Mouse (Mus musculus): Measurements from ENCODE around the gene Entpd1. TPM values are rescaled to one million over a fixed set of nuclear protein-coding genes. Genes with fewer than 3 reads are reported as not detected.

The Entpd1 gene
- total RNA-seq, 1 experiment: 1.2 TPM

- Histone ChIP-seq H3K4me3 (ENCODE audit: insufficient read depth in 1 of 2, low read depth in 1 of 2, low read length in 2 of 2, poor library complexity in 1 of 2, severe bottlenecking in 1 of 2) (no peak overlapping the region), H3K9me3 (ENCODE audit: control insufficient read depth, insufficient read depth, low read depth, low read length) (no peaks in the 10 kb centered on the region), H3K4me1 (ENCODE audit: control insufficient read depth in 2 of 2, insufficient read depth in 2 of 2, low read length in 2 of 2, poor library complexity in 1 of 2) (no peaks in the 10 kb centered on the region), H3K27ac (ENCODE audit: insufficient read depth, low read depth, low read length, poor library complexity, severe bottlenecking) (no peak overlapping the region), H3K9ac (ENCODE audit: insufficient read depth, low read depth, low read length, poor library complexity, severe bottlenecking) (no peak overlapping the region), H3K36me3 (ENCODE audit: control insufficient read depth, insufficient read depth, low read length, poor library complexity, severe bottlenecking) (no peaks in the 10 kb centered on the region)
- in situ Hi-C loops (cut with MboI; ENCODE audit: low sequenced_read_pairs in 2 of 2, unreplicated experiment in 2 of 2): no loop called here
- TF ChIP-seq ZC3H11A (IDR thresholded peaks at IDR 0.05; ENCODE audit: borderline replicate concordance, low read depth, low read length) (no peak), HCFC1 (IDR thresholded peaks at IDR 0.05; ENCODE audit: borderline replicate concordance, insufficient read depth, low read length) (no peak), MAFK (IDR thresholded peaks at IDR 0.05; ENCODE audit: insufficient read depth, low read depth, low read length) (no peak), ZNF384 (IDR thresholded peaks at IDR 0.05; ENCODE audit: low read depth, low read length) (no peak), CHD2 (IDR thresholded peaks at IDR 0.05; ENCODE audit: low read depth, low read length) (no peak)
- no peak for DNase-seq (ENCODE audit: low read depth, low spot score)
Measured at GRCm38 (mm10) chr19:40628950-40629349, 16.8 kb downstream of the Entpd1 start.

DNA sequence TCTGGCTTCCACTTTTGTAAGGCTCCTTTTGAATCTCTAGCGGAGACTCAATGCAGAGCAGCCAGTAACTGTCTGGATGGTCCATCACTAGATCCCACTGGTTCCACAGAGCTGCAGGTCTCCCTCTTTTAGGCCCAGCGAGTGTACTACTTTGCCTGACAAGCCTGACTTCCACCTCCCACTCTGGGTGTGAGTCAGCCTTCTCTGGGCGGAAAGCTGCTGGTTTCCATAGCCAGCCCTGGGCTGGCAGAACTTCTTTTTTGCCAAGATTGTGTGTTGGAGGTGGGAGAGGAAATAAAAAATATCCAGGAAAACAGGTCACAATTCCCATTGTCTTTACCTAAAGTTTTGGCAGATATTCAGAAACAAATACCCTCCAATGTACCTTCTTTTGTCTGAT is 17.9 kb downstream of the Entpd1 start:
- no peaks in the 10 kb centered on the region for H3K36me3 ChIP-seq (ENCODE audit: control insufficient read depth, insufficient read depth, low read length, poor library complexity, severe bottlenecking)
- TF ChIP-seq HCFC1 (IDR thresholded peaks at IDR 0.05; ENCODE audit: borderline replicate concordance, insufficient read depth, low read length): no peak
- no peak for TF ChIP-seq ZC3H11A (IDR thresholded peaks at IDR 0.05; ENCODE audit: borderline replicate concordance, low read depth, low read length)
- no peak for TF ChIP-seq MAFK (IDR thresholded peaks at IDR 0.05; ENCODE audit: insufficient read depth, low read depth, low read length)
- TF ChIP-seq CHD2 (IDR thresholded peaks at IDR 0.05; ENCODE audit: low read depth, low read length): no peak
- TF ChIP-seq ZNF384 (IDR thresholded peaks at IDR 0.05; ENCODE audit: low read depth, low read length): no peak
- H3K9ac ChIP-seq (ENCODE audit: insufficient read depth, low read depth, low read length, poor library complexity, severe bottlenecking): no peak overlapping the region
- H3K4me3 ChIP-seq (ENCODE audit: insufficient read depth in 1 of 2, low read depth in 1 of 2, low read length in 2 of 2, poor library complexity in 1 of 2, severe bottlenecking in 1 of 2): no peak overlapping the region
- no peaks in the 10 kb centered on the region for H3K4me1 ChIP-seq (ENCODE audit: control insufficient read depth in 2 of 2, insufficient read depth in 2 of 2, low read length in 2 of 2, poor library complexity in 1 of 2)
- no peak overlapping the region for H3K27ac ChIP-seq (ENCODE audit: insufficient read depth, low read depth, low read length, poor library complexity, severe bottlenecking)
- DNase-seq (ENCODE audit: low read depth, low spot score): no peak
- no peaks in the 10 kb centered on the region for H3K9me3 ChIP-seq (ENCODE audit: control insufficient read depth, insufficient read depth, low read depth, low read length)
- in situ Hi-C loops (cut with MboI; ENCODE audit: low sequenced_read_pairs in 2 of 2, unreplicated experiment in 2 of 2): no loop called here

DNA sequence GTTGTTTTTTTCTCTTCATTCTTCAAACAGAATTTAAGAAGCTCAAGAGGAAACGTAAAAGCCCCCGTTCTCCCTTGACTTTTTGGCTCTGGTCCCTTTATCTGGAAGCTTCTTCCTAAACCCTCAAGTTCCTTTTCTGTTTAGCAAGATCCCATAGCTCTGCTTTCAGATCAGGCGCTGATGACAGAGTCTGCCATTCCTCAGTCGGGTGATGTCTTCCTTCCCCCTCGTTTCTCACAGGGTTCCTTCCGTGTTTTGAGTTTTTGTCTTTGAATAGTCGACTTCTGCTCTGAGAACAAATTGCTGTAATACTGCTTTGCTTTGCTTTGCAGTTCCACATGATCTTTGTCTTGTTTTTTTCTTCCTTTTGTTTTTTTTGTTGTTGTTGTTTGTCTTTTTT is 18.4 kb downstream of the Entpd1 start:
- Histone ChIP-seq H3K9me3 (ENCODE audit: control insufficient read depth, insufficient read depth, low read depth, low read length) (no peaks in the 10 kb centered on the region), H3K36me3 (ENCODE audit: control insufficient read depth, insufficient read depth, low read length, poor library complexity, severe bottlenecking) (no peaks in the 10 kb centered on the region), H3K4me3 (ENCODE audit: insufficient read depth in 1 of 2, low read depth in 1 of 2, low read length in 2 of 2, poor library complexity in 1 of 2, severe bottlenecking in 1 of 2) (no peak overlapping the region), H3K4me1 (ENCODE audit: control insufficient read depth in 2 of 2, insufficient read depth in 2 of 2, low read length in 2 of 2, poor library complexity in 1 of 2) (no peaks in the 10 kb centered on the region), H3K27ac (ENCODE audit: insufficient read depth, low read depth, low read length, poor library complexity, severe bottlenecking) (no peak overlapping the region), H3K9ac (ENCODE audit: insufficient read depth, low read depth, low read length, poor library complexity, severe bottlenecking) (no peak overlapping the region)
- no peak for DNase-seq (ENCODE audit: low read depth, low spot score)
- in situ Hi-C loops (cut with MboI; ENCODE audit: low sequenced_read_pairs in 2 of 2, unreplicated experiment in 2 of 2): no loop called here
- no peak for TF ChIP-seq ZNF384 (IDR thresholded peaks at IDR 0.05; ENCODE audit: low read depth, low read length)
- no peak for TF ChIP-seq ZC3H11A (IDR thresholded peaks at IDR 0.05; ENCODE audit: borderline replicate concordance, low read depth, low read length)
- TF ChIP-seq HCFC1 (IDR thresholded peaks at IDR 0.05; ENCODE audit: borderline replicate concordance, insufficient read depth, low read length): no peak

- H3K9me3 ChIP-seq (ENCODE audit: control insufficient read depth, insufficient read depth, low read depth, low read length): no peaks in the 10 kb centered on the region
- no peaks in the 10 kb centered on the region for H3K36me3 ChIP-seq (ENCODE audit: control insufficient read depth, insufficient read depth, low read length, poor library complexity, severe bottlenecking)
- H3K4me1 ChIP-seq (ENCODE audit: control insufficient read depth in 2 of 2, insufficient read depth in 2 of 2, low read length in 2 of 2, poor library complexity in 1 of 2): peaks cover 0 to 2% of the 10 kb centered on the region in 2 experiments; a peak in 1 of 4 replicates
- DNase-seq (ENCODE audit: low read depth, low spot score): no peak
- H3K27ac ChIP-seq (ENCODE audit: insufficient read depth, low read depth, low read length, poor library complexity, severe bottlenecking): no peak overlapping the region
- H3K4me3 ChIP-seq (ENCODE audit: insufficient read depth in 1 of 2, low read depth in 1 of 2, low read length in 2 of 2, poor library complexity in 1 of 2, severe bottlenecking in 1 of 2): no peak overlapping the region
- TF ChIP-seq ZNF384 (IDR thresholded peaks at IDR 0.05; ENCODE audit: low read depth, low read length) (no peak), CHD2 (IDR thresholded peaks at IDR 0.05; ENCODE audit: low read depth, low read length) (no peak), MAFK (IDR thresholded peaks at IDR 0.05; ENCODE audit: insufficient read depth, low read depth, low read length) (no peak), HCFC1 (IDR thresholded peaks at IDR 0.05; ENCODE audit: borderline replicate concordance, insufficient read depth, low read length) (no peak), ZC3H11A (IDR thresholded peaks at IDR 0.05; ENCODE audit: borderline replicate concordance, low read depth, low read length) (no peak)
- no peak overlapping the region for H3K9ac ChIP-seq (ENCODE audit: insufficient read depth, low read depth, low read length, poor library complexity, severe bottlenecking)
- in situ Hi-C loops (cut with MboI; ENCODE audit: low sequenced_read_pairs in 2 of 2, unreplicated experiment in 2 of 2): no loop called here
Measured at GRCm38 (mm10) chr19:40632193-40632592, 20.0 kb downstream of the Entpd1 start.

DNA sequence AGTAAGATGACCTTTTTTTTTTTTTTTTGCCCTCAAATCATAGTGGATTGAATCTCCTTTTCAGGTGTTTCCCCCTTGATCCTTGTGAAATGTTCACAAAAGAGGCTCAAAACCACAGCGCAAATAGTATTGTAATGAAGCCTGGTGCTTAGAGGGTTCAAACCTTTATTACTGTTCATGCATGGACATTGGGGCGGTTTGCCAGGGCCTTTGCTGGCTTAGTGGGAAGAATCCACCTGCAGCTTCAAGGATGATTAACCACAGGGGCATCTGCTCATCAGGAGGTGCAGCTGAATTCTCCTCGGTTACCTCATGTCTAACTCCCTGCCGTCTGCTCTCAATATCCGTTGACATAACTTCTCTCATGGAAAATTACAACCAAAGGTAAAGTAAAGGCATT is 20.5 kb downstream of the Entpd1 start:
- Histone ChIP-seq H3K9me3 (ENCODE audit: control insufficient read depth, insufficient read depth, low read depth, low read length) (no peaks in the 10 kb centered on the region), H3K36me3 (ENCODE audit: control insufficient read depth, insufficient read depth, low read length, poor library complexity, severe bottlenecking) (no peaks in the 10 kb centered on the region), H3K4me1 (ENCODE audit: control insufficient read depth in 2 of 2, insufficient read depth in 2 of 2, low read length in 2 of 2, poor library complexity in 1 of 2) (peaks cover 0 to 5% of the 10 kb centered on the region in 2 experiments; a peak in 1 of 4 replicates), H3K4me3 (ENCODE audit: insufficient read depth in 1 of 2, low read depth in 1 of 2, low read length in 2 of 2, poor library complexity in 1 of 2, severe bottlenecking in 1 of 2) (no peak overlapping the region), H3K9ac (ENCODE audit: insufficient read depth, low read depth, low read length, poor library complexity, severe bottlenecking) (no peak overlapping the region), H3K27ac (ENCODE audit: insufficient read depth, low read depth, low read length, poor library complexity, severe bottlenecking) (no peak overlapping the region)
- TF ChIP-seq HCFC1 (IDR thresholded peaks at IDR 0.05; ENCODE audit: borderline replicate concordance, insufficient read depth, low read length): no peak
- TF ChIP-seq CHD2 (IDR thresholded peaks at IDR 0.05; ENCODE audit: low read depth, low read length): no peak
- no peak for DNase-seq (ENCODE audit: low read depth, low spot score)
- in situ Hi-C loops (cut with MboI; ENCODE audit: low sequenced_read_pairs in 2 of 2, unreplicated experiment in 2 of 2): no loop called here

All from ES-E14 (cell line).